Mouse (Mus musculus) brain, embryonic 14.5 days (tissue): ENCODE results near the gene Fam219a. TPM values are rescaled to one million over a fixed set of nuclear protein-coding genes. Genes with fewer than 3 reads are reported as not detected.
A peak's percentile ranks its signal among the peaks of the same experiment; 100 is the strongest.

Experiments used
- DNase-seq: peaks from one replicate; pipeline ENCODE4 v3.0.0-alpha.2; 2011; ENCODE audit warnings: low read depth
- CTCF ChIP-seq: fragments of 200-500 bp; IDR thresholded peaks from 2 replicates; pipeline ENCODE4 v1.5.1; 2012; ENCODE audit warnings: inconsistent platforms, mild to moderate bottlenecking, moderate library complexity, borderline replicate concordance; ENCODE audit not compliant: insufficient read depth, insufficient read length; ENCODE audit errors: extremely low read depth
- POLR2A ChIP-seq: fragments of 200-500 bp; IDR thresholded peaks from 2 replicates; pipeline ENCODE4 v1.6.1; 2012; ENCODE audit warnings: mild to moderate bottlenecking, inconsistent platforms, borderline replicate concordance; ENCODE audit not compliant: poor library complexity, insufficient read depth, insufficient read length, severe bottlenecking; ENCODE audit errors: extremely low read depth
- polyA plus RNA-seq: library from polyadenylated mRNA; depleted of rRNA; stranded (reverse); fragments of >200 nt; gene quantifications from 2 replicates; pipeline ENCODE4 v1.2.3, GENCODE M21; 2012; rRNA removed

The Fam219a gene
- 78.6 and 97.8 TPM in 2 replicates for polyA plus RNA-seq

DNA sequence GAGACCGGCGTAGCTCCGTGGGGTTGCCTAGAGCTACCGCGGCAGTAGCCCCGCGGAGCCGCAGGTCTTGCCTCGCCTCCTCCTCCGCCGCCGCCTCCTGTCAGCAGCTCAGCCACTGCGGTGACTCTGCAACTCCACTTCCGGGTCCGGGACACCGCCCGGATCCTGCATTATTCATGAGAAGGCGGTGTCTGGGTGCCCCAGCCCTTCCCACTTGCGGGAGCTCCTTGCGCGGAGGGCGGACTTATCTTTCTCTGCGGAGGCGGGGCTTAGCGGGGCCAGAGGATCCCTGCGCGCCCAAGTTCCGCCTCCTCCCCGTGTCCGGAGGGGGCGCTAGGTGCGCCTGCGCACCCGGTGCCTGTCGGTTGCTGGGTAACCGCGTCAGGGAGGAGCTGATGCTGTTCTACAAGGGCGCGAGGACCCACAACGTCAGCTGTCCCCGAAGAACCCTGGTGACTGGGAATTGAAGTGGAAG lies at the start of gene Fam219a, which contains the start of gene Dnaic1:
Fam219a (minus strand) TSS at position 128 of the 475 bp plus-strand sequence.
Dnaic1 (plus strand) TSS at position 365 of the 475 bp plus-strand sequence.
- TF ChIP-seq CTCF (peak; percentile 53; the same call in 1 of the 2 replicates), POLR2A (peak; percentile 90)
- peak; percentile 100 for DNase-seq

DNA sequence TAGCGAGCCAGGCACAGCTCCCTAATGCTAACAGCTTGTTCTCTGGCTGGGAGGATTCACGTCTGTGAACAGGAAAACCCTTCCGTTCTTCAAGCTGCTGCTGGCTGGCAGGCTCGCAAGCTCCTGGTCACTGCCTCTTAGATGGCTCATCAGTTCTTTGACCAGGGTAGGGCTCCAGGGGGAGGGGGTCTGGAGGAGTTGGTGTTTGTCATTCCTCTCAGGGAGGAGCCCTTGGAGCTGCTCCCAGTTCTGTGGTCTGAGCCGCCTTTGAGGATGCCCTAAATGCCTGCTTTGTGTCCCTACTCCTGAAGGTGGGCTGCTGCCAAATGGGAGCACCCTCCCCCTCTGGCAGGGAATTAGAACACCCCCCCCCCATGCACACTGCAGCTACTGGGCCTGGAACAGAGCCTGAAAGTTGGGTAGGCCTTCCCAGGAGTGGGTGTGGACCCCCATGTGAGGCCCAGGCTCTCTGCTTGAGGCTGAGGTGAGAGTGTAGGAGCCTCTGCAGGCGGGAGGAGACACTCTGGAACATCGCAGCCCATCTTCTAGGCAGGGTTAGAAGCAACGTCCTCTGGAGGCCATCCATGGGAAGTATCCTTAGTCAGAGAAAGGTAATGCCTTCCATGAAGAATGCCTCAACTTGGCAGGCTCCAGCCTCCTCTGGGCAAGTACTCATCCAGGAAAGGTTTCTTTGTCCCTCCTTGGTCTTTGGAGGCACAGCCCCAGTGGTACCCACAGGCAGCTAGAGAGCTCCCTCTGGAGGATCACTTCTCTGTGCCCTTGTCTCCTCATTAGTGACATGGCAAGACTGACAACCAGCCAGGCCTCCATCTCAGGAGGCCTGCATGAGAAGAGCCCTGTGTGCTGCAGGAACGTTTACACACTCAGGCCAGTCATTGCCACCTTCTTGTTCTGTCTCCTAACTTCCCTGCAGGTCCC lies 46.6 kb upstream of the Fam219a start:
- TF ChIP-seq POLR2A: no peak
- peak; percentile 17; the same call in 1 of the 2 replicates for TF ChIP-seq CTCF
- peak; percentile 97 for DNase-seq

DNA sequence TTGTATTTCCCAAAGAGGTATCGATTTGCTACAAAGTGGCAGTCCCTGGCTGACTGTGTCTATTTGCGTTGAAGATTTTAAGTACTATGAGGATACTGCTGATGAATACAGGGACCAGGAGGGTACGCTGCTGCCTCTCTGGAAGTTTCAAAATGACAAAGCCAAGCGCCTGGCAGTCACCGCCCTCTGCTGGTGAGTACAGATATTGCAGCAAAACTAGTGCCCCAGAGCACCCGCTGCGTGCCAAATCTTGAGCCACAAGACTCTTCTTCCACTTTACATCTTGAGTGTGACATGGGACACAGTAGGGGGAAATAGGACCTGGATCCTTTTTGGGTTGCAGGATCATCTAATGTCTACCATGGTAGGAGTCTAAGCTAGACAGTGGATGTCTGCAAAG lies 44.8 kb upstream of the Fam219a start:
- peak; percentile 89 for DNase-seq
- TF ChIP-seq CTCF (peak; percentile 98), POLR2A (no peak)

DNA sequence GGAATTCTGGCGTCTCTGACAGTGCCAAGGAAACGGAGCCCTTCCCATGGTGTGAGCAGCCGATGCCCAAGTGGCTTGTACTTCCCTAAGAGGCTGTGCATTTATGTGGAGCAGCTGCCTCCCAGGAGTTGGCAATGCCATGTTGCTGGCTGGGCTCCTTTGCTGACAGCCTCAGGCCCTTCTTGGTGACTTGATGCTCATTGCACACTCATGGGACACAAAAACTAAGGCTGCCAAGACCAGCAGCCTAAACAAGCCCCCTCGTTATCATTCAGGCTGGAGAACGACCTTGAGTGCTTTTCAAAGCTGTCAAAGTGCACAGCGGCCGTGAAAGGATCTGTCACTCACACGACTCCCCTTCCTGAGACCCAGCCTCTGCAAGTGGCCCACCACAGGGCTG lies 42.8 kb upstream of the Fam219a start:
- peak; percentile 98 for DNase-seq
- TF ChIP-seq CTCF (no peak), POLR2A (no peak)

DNA sequence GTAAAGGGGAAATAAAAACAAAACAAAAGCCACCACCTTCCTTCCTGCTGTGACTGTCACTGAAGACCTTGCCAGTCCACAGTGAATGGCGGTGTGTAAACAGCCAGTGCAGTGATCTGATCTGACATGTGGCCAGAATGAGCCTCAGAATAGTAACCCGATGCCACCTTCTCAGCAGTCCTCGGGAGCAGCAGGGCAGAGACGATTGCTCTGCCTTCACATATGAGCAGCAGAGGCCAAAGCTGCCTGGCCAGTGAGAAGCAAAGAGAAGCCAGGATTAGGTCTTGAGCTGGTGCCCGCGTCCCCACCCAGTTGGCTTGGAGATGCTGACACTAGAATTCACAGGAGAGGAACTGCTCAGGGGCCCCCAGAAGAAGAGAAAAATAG lies 41.2 kb upstream of the Fam219a start:
- no peak for TF ChIP-seq CTCF
- no peak for DNase-seq

DNA sequence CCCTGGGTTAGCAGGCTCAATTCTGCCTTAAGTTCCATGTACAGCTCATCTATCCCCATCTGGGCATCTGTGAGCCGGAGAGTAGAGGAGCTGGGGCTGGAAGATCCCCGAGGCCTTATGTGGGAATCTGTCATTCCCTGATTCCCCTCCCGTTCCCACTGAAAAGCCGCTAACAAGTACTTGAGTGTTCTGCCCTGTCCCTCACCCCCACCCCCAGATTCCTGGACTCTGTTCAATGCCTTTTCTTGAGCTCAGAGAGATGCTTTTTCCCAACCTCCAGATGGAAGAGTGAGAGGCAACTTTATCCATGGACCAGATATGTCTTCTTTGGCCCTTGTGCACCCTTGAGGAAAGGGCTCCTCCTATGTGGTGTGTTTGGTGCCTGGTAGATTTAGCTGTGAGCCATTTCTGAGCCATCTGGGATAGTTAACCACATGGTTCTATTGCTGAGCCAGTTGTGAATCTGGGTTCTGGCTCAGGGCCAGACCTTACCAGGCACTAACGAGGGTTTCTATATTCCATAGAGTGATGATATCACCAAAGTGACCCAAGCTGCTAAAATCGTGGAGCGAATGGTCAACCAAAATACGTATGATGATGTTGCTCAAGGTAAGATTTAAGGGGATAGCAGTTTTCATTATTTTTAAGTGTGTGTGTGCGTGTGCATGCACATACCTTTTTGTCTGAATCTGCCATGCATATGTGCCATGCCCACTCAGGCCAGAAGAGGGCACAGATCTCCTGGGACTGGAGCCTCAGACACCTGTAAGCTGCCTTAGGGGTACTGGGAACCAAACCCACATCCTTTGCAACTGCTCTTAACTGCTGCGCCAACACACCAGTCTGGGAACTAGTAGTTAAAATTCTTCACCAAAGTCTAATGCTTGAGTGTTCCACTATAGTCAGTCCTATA lies 40.6 kb upstream of the Fam219a start:
- DNase-seq: peak; percentile 75
- TF ChIP-seq CTCF: peak; percentile 33; the same call in 1 of the 2 replicates
- no peak for TF ChIP-seq POLR2A

DNA sequence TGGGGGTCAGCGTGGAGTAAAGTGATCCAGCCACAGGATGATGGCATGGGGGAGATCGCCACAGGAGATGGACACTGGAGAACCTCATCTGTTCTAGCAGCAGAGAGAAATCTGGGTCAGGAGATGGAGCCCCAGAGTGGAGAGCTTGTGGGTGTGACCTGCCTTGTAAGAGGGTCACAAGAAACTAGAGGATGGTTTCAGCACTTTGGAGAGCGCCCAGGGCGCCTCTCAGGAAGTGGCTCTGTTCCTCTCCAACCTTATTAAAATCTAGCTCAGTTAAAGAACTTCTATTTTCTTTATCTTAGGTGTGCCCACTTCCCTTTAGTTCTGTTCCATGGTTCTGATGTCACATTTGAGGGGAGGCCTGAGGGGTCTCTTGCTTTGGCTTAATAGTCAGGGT lies 37.4 kb upstream of the Fam219a start:
- TF ChIP-seq POLR2A: no peak
- TF ChIP-seq CTCF: no peak
- peak; percentile 50 for DNase-seq

DNA sequence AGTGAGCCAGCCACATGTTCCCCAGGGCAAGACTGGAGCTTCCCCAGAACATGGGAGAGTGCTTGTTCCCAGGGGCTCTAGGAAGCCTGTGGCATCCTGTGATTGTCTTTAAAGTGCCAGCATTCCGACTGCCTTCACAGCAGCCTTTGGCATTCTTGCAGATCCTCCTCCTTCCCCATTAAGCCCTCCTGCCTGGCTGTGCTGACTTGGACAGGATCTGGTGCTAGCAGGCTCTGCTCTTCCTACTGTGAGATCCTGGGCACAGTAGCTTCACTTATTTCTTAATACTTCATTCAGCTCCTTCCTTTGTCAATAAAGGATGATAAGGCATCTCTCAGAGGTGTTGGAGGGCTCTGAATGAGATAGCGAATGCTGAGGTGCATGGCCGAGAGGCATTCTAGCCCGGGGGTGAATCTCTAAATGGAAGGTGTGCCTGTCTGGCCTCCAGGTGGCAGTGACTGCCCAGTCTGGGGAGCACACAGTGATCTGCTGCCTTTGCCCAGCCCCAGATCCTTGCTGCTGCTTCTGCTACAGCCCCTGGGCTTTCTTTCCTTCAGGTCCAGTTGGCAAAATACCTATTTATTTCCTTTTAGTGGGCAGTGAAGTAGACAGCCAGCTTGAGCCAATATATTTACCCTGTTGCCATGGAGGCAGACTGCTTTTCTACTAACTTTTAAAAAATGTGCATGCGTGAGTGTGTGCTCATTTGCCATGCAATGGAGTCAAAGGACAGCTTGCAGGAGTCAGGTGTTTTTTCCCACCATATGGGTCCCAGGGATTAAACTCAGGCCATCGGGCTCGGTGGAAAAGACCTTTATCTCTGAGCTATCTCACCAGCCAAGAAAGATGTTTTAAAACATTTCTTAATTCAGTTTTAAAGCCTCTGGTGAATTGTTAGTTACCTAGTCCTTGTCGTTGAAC lies 35.4 kb upstream of the Fam219a start:
- peak; percentile 81 for DNase-seq
- TF ChIP-seq POLR2A (no peak), CTCF (peak; percentile 59)

DNA sequence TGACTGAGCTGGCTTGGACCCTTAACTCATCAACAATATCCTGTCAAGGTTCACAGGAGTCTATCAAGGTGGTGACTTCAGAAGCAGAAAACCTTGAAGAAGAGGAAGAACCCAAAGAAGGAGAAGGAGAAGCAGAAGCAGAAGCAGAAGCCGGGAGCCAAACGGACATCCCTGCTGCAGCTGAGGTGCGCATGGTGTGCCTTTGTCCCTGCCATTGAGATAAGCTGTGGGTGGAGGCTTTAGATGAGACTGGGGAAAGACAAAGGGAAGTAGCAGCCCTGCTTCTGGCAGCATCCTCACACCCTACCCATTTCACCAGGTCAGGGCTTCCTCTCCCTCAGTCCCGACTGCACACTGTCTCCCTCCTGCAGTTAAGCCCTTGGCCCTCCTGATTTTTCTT lies 33.5 kb upstream of the Fam219a start:
- TF ChIP-seq POLR2A (no peak), CTCF (no peak)
- no peak for DNase-seq

DNA sequence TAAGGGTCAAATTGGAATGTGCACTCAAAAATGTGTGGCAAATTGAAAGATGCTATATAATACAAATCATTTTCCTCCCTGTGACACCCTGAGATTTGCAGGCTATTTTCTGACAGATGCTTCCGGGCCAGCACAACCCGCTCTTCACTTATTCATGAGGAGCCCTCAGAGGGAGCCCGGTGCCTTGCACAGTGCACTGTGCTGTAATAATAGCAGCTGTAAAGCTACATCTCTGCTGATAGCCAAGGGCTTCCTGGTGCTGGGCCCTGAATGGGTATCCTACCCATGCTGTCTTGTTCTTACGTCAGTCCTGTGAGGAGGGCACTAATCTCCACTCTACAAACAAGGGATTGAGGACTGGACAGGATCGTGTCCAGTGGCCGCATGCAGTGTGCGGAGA lies 14.0 kb upstream of the Fam219a start:
- TF ChIP-seq CTCF: no peak
- TF ChIP-seq POLR2A: no peak
- DNase-seq: peak; percentile 28
